Comparison of ENCODE assay signal across 8 mouse cellular contexts in genomic region chr11:5015720-5016119, GRCm38 (mm10). TPM values are rescaled to one million over a fixed set of nuclear protein-coding genes. Genes with fewer than 3 reads are reported as not detected.
DNase-seq lines count a peak whose midpoint lies in the region; ATAC-seq and TF ChIP-seq lines count a peak whose summit lies in the region.

No protein-coding gene starts in this region.

- H3K9me3 ChIP-seq in ES-E14 (ENCODE audit: control insufficient read depth, insufficient read depth, low read depth, low read length) = no peaks in the 10 kb centered on the region
- no peaks in the 10 kb centered on the region for H3K9me3 ChIP-seq in kidney, postnatal 0 days (replicated peaks; ENCODE audit: low read length)
- no peaks in the 10 kb centered on the region for H3K9me3 ChIP-seq in liver, embryonic 11.5 days (ENCODE audit: control insufficient read depth, low read length)
- H3K9me3 ChIP-seq in midbrain, embryonic 16.5 days (replicated peaks; ENCODE audit: control insufficient read depth, low read length, poor library complexity, severe bottlenecking) = no peaks in the 10 kb centered on the region

- intact Hi-C loops in gastrocnemius, adult 2 months (cut with DNase I) = loop anchor here (1.0 kb wide), 1 partner anchor 50 kb away; the partner anchor contains the start of gene Gas2l1

- no peak overlapping the region for H3K4me3 ChIP-seq in ES-E14 (ENCODE audit: insufficient read depth in 1 of 2, low read depth in 1 of 2, low read length in 2 of 2, poor library complexity in 1 of 2, severe bottlenecking in 1 of 2)
- H3K4me3 ChIP-seq in gastrocnemius, adult 2 months = no peak overlapping the region
- no peak overlapping the region for H3K4me3 ChIP-seq in kidney, postnatal 0 days (replicated peaks; ENCODE audit: low read depth, low read length)
- H3K4me3 ChIP-seq in liver, embryonic 11.5 days (ENCODE audit: low read depth, low read length) = no peak overlapping the region
- no peak overlapping the region for H3K4me3 ChIP-seq in midbrain, embryonic 16.5 days (ENCODE audit: low read depth, low read length)

- H3K27ac ChIP-seq in ES-E14 (ENCODE audit: insufficient read depth, low read depth, low read length, poor library complexity, severe bottlenecking) = no peak overlapping the region
- H3K27ac ChIP-seq in gastrocnemius, adult 2 months = no peak overlapping the region
- H3K27ac ChIP-seq in kidney, postnatal 0 days = no peak overlapping the region
- H3K27ac ChIP-seq in liver, embryonic 11.5 days (ENCODE audit: low read depth, low read length) = no peak overlapping the region
- H3K27ac ChIP-seq in midbrain, embryonic 16.5 days (ENCODE audit: low read length) = no peak overlapping the region

- ATAC-seq in kidney, postnatal 0 days (replicated peaks; ENCODE audit: low FRiP score, low read depth) = no peak
- peak; percentile 68 for ATAC-seq in liver, embryonic 11.5 days (replicated peaks; ENCODE audit: low FRiP score)
- no peak for ATAC-seq in midbrain, embryonic 16.5 days

- no peaks in the 10 kb centered on the region for H3K27me3 ChIP-seq in kidney, postnatal 0 days (ENCODE audit: insufficient read depth, low read length)
- H3K27me3 ChIP-seq in liver, embryonic 11.5 days (replicated peaks; ENCODE audit: control insufficient read depth, insufficient read depth, low read length) = no peaks in the 10 kb centered on the region
- H3K27me3 ChIP-seq in midbrain, embryonic 16.5 days (ENCODE audit: control insufficient read depth, insufficient read depth, low read depth, low read length) = no peaks in the 10 kb centered on the region

- peak; percentile 90 for TF ChIP-seq CTCF in gastrocnemius, adult 2 months (IDR thresholded peaks at IDR 0.05)
- TF ChIP-seq CTCF in kidney, postnatal 0 days (IDR thresholded peaks at IDR 0.05; ENCODE audit: low read depth) = peak; percentile 72

- DNase-seq in 416B (ENCODE audit: low read depth) (peak; percentile 81), ES-E14 (ENCODE audit: low read depth, low spot score) (peak; percentile 4)
- peak; percentile 95 for DNase-seq in cerebellum, adult 9-11 months
- DNase-seq in gastrocnemius, adult 2 months = peak; percentile 90
- DNase-seq in kidney, postnatal 0 days (ENCODE audit: low spot score) = peak; percentile 65
- no peak for DNase-seq in liver, embryonic 11.5 days (ENCODE audit: low spot score)
- DNase-seq in right cerebral cortex, postnatal 10 days (ENCODE audit: low spot score in 2 of 2) = peak; percentile 85 to 86

- H3K9ac ChIP-seq in ES-E14 (ENCODE audit: insufficient read depth, low read depth, low read length, poor library complexity, severe bottlenecking) = no peak overlapping the region
- H3K9ac ChIP-seq in kidney, postnatal 0 days (ENCODE audit: low read depth, low read length) = no peak overlapping the region
- H3K9ac ChIP-seq in liver, embryonic 11.5 days (ENCODE audit: low read depth, low read length) = no peak overlapping the region
- no peak overlapping the region for H3K9ac ChIP-seq in midbrain, embryonic 16.5 days (ENCODE audit: low read depth, low read length)

- H3K4me2 ChIP-seq in kidney, postnatal 0 days (ENCODE audit: low read length) = no peak overlapping the region
- H3K4me2 ChIP-seq in liver, embryonic 11.5 days = no peak overlapping the region
- H3K4me2 ChIP-seq in midbrain, embryonic 16.5 days (ENCODE audit: low read length) = no peak overlapping the region

- H3K4me1 ChIP-seq in ES-E14 (ENCODE audit: control insufficient read depth in 2 of 2, insufficient read depth in 2 of 2, low read length in 2 of 2, poor library complexity in 1 of 2) = no peaks in the 10 kb centered on the region
- no peaks in the 10 kb centered on the region for H3K4me1 ChIP-seq in kidney, postnatal 0 days (replicated peaks; ENCODE audit: insufficient read depth, low read length)
- no peaks in the 10 kb centered on the region for H3K4me1 ChIP-seq in liver, embryonic 11.5 days (replicated peaks; ENCODE audit: control insufficient read depth, insufficient read depth, low read length)
- no peaks in the 10 kb centered on the region for H3K4me1 ChIP-seq in midbrain, embryonic 16.5 days (ENCODE audit: control insufficient read depth, insufficient read depth, low read length)

- WGBS in kidney, postnatal 0 days = 48% methylated on average over 2 of the region's 2 CpGs
- WGBS in liver, embryonic 11.5 days = 57% methylated on average over 2 of the region's 2 CpGs
- 43% methylated on average over 2 of the region's 2 CpGs for WGBS in midbrain, embryonic 16.5 days

- in situ Hi-C loops in ES-E14 (cut with MboI; ENCODE audit: low sequenced_read_pairs in 2 of 2, unreplicated experiment in 2 of 2) = no loop called here

- peaks cover 53% of the 10 kb centered on the region for H3K36me3 ChIP-seq in ES-E14 (ENCODE audit: control insufficient read depth, insufficient read depth, low read length, poor library complexity, severe bottlenecking)
- H3K36me3 ChIP-seq in kidney, postnatal 0 days (ENCODE audit: insufficient read depth, low read length) = peaks cover 60% of the 10 kb centered on the region
- H3K36me3 ChIP-seq in liver, embryonic 11.5 days (ENCODE audit: control insufficient read depth, insufficient read depth, low read length) = peaks cover 57% of the 10 kb centered on the region
- H3K36me3 ChIP-seq in midbrain, embryonic 16.5 days (ENCODE audit: control insufficient read depth, insufficient read depth, low read length) = peaks cover 47% of the 10 kb centered on the region

TF ChIP-seq in ES-E14, 5 proteins besides CTCF, POLR2A, EP300 and RAD21:
- TF ChIP-seq HCFC1 (IDR thresholded peaks at IDR 0.05; ENCODE audit: borderline replicate concordance, insufficient read depth, low read length) = no peak

RNA-seq across cellular contexts. Expression of gene Ap1b1, which starts 29.1 kb away (rescaled TPM):
- total RNA-seq in ES-E14 (2012; rRNA removed) = 37.2 and 42.4 TPM in 2 replicates
- 10 to 100 TPM; 35.8 to 40.5 TPM for total RNA-seq in gastrocnemius, adult 2 months (2021)
- polyA plus RNA-seq in kidney, postnatal 0 days (2015; fragmentation: Nextera tagmentation; extraction: Ambion mirVana) = 54.5 and 61.6 TPM in 2 replicates
- polyA plus RNA-seq in liver, embryonic 11.5 days (2014; fragmentation: Nextera tagmentation; extraction: Ambion mirVana) = 126 and 139 TPM in 2 replicates
- 104 and 108 TPM in 2 replicates for polyA plus RNA-seq in midbrain, embryonic 16.5 days (2015; fragmentation: Nextera tagmentation; extraction: Ambion mirVana)

RNA-seq across cellular contexts. Expression of gene Rasl10a, which starts 42.2 kb away (rescaled TPM):
- total RNA-seq in ES-E14 (2012; rRNA removed) = 1.5 TPM in 2 replicates
- not detected for total RNA-seq in gastrocnemius, adult 2 months (2021)
- 1.9 and 2.7 TPM in 2 replicates for polyA plus RNA-seq in kidney, postnatal 0 days (2015; fragmentation: Nextera tagmentation; extraction: Ambion mirVana)
- polyA plus RNA-seq in liver, embryonic 11.5 days (2014; fragmentation: Nextera tagmentation; extraction: Ambion mirVana) = 0.75 and 1.3 TPM in 2 replicates
- 1.1 and 1.2 TPM in 2 replicates for polyA plus RNA-seq in midbrain, embryonic 16.5 days (2015; fragmentation: Nextera tagmentation; extraction: Ambion mirVana)

RNA-seq across cellular contexts. Expression of gene Gas2l1, which starts 49.4 kb away (rescaled TPM):
- 32.7 and 40.9 TPM in 2 replicates for total RNA-seq in ES-E14 (2012; rRNA removed)
- total RNA-seq in gastrocnemius, adult 2 months (2021) = 1 to 10 TPM; 3.6 to 5.0 TPM
- 27.2 and 30.3 TPM in 2 replicates for polyA plus RNA-seq in kidney, postnatal 0 days (2015; fragmentation: Nextera tagmentation; extraction: Ambion mirVana)
- 41.9 and 46.5 TPM in 2 replicates for polyA plus RNA-seq in liver, embryonic 11.5 days (2014; fragmentation: Nextera tagmentation; extraction: Ambion mirVana)
- polyA plus RNA-seq in midbrain, embryonic 16.5 days (2015; fragmentation: Nextera tagmentation; extraction: Ambion mirVana) = 19.5 and 20.6 TPM in 2 replicates
